Mouse (Mus musculus) ES-E14 (cell line): ENCODE data around the gene Aqp1.

Experiments used
- CHD2 ChIP-seq: IDR thresholded peaks from 2 replicates; pipeline ENCODE4 v1.6.1; 2014; ENCODE audit warnings: mild to moderate bottlenecking, low read depth, low read length, inconsistent platforms
- HCFC1 ChIP-seq: IDR thresholded peaks from 2 replicates; pipeline ENCODE4 v1.6.1; 2012; ENCODE audit warnings: low read length, inconsistent platforms, borderline replicate concordance; ENCODE audit not compliant: insufficient read depth
- MAFK ChIP-seq: IDR thresholded peaks from 2 replicates; pipeline ENCODE4 v1.6.1; 2014; ENCODE audit warnings: mild to moderate bottlenecking, low read depth, low read length, inconsistent platforms; ENCODE audit not compliant: insufficient read depth
- ZC3H11A ChIP-seq: IDR thresholded peaks from 2 replicates; pipeline ENCODE4 v1.6.1; 2012; ENCODE audit warnings: low read depth, mild to moderate bottlenecking, inconsistent platforms, low read length, borderline replicate concordance
- ZNF384 ChIP-seq: IDR thresholded peaks from 2 replicates; pipeline ENCODE4 v1.6.1; 2012; ENCODE audit warnings: low read depth, low read length, inconsistent platforms

DNA sequence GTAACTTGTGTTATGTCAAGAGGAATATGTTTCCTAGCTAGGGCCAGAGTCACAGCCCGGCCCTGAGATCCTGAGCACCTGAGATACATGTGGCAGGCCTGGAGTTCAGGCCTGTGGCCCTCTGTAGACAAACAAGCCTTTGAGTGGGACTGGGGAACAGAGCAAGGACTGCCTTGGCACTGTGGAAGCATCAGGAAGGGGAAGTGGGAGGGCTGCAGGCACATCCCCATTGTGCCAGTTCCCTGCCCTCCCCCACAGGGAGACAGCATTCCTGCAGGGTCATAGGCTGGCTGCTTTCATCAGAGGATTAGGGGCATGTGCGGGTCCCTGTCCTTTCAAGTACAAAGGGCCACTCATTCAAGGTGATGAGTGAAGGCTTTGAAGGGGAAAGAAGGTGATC is 26.1 kb upstream of the Aqp1 start:
- TF ChIP-seq ZNF384 (no peak), HCFC1 (no peak), CHD2 (no peak), MAFK (no peak), ZC3H11A (no peak)
